Mouse (Mus musculus): ENCODE measurements around the gene Dnah7c. TPM values are rescaled to one million over a fixed set of nuclear protein-coding genes. Genes with fewer than 3 reads are reported as not detected.
"Not testable (repeated sequence)": the region's sequence is repeated elsewhere in the genome, so short reads cannot be mapped to it uniquely, and the experiment has no call there.

The Dnah7c gene
- polyA plus RNA-seq, 1 experiment = 9.3 TPM

- H3K27ac ChIP-seq (ENCODE audit: control insufficient read depth, insufficient read depth, low read depth, low read length) = no peak overlapping the region
- no peak for TF ChIP-seq POLR2A (IDR thresholded peaks at IDR 0.05; ENCODE audit: control insufficient read depth, low read depth, low read length)
- no peak for TF ChIP-seq CTCF (IDR thresholded peaks at IDR 0.05; ENCODE audit: control insufficient read depth, insufficient read depth, insufficient replicate concordance, low read depth, low read length)
- no peaks in the 10 kb centered on the region for H3K27me3 ChIP-seq (ENCODE audit: control insufficient read depth, insufficient read depth, low read length)
- no peaks in the 10 kb centered on the region for H3K36me3 ChIP-seq (ENCODE audit: control insufficient read depth, insufficient read depth, low read length)
- H3K4me1 ChIP-seq (ENCODE audit: control insufficient read depth, insufficient read depth, low read length) = no peaks in the 10 kb centered on the region
- no peak overlapping the region for H3K4me3 ChIP-seq (ENCODE audit: control insufficient read depth, low read depth, low read length)
Measured at GRCm38 (mm10) chr1:46805074-46805473, 379.7 kb downstream of the Dnah7c start.

- H3K27me3 ChIP-seq (ENCODE audit: control insufficient read depth, insufficient read depth, low read length); H3K4me1 ChIP-seq (ENCODE audit: control insufficient read depth, insufficient read depth, low read length); H3K4me3 ChIP-seq (ENCODE audit: control insufficient read depth, low read depth, low read length); H3K36me3 ChIP-seq (ENCODE audit: control insufficient read depth, insufficient read depth, low read length); H3K27ac ChIP-seq (ENCODE audit: control insufficient read depth, insufficient read depth, low read depth, low read length): not testable (repeated sequence)
Measured at GRCm38 (mm10) chr1:46808630-46809029, 383.2 kb downstream of the Dnah7c start.

DNA sequence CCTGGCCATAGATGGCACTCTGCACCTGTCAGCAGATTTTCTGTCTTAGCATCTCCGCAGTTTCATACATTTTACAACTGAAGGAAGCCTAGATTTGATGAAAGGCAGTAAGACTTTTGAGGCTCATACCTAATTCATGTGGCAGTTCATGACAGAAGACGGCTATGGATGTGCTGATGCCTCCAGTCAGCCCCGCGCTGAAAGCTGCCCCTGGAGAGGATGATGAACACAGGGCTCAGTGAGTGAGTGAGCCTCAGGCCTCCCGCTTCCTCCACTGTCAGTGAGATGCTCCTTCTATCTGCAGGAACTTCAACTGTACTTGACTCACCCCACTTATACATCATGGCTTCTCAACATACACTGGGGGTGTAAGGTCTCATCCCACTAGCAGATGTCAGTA is 392.5 kb downstream of the Dnah7c start:
- H3K36me3 ChIP-seq (ENCODE audit: control insufficient read depth, insufficient read depth, low read length) = peaks cover 2% of the 10 kb centered on the region; the same call in 1 of the 2 replicates
- TF ChIP-seq CTCF (IDR thresholded peaks at IDR 0.05; ENCODE audit: control insufficient read depth, insufficient read depth, insufficient replicate concordance, low read depth, low read length) = no peak
- no peak for TF ChIP-seq POLR2A (IDR thresholded peaks at IDR 0.05; ENCODE audit: control insufficient read depth, low read depth, low read length)
- H3K4me3 ChIP-seq (ENCODE audit: control insufficient read depth, low read depth, low read length) = no peak overlapping the region
- no peak overlapping the region for H3K27ac ChIP-seq (ENCODE audit: control insufficient read depth, insufficient read depth, low read depth, low read length)
- no peaks in the 10 kb centered on the region for H3K4me1 ChIP-seq (ENCODE audit: control insufficient read depth, insufficient read depth, low read length)
- no peaks in the 10 kb centered on the region for H3K27me3 ChIP-seq (ENCODE audit: control insufficient read depth, insufficient read depth, low read length)

DNA sequence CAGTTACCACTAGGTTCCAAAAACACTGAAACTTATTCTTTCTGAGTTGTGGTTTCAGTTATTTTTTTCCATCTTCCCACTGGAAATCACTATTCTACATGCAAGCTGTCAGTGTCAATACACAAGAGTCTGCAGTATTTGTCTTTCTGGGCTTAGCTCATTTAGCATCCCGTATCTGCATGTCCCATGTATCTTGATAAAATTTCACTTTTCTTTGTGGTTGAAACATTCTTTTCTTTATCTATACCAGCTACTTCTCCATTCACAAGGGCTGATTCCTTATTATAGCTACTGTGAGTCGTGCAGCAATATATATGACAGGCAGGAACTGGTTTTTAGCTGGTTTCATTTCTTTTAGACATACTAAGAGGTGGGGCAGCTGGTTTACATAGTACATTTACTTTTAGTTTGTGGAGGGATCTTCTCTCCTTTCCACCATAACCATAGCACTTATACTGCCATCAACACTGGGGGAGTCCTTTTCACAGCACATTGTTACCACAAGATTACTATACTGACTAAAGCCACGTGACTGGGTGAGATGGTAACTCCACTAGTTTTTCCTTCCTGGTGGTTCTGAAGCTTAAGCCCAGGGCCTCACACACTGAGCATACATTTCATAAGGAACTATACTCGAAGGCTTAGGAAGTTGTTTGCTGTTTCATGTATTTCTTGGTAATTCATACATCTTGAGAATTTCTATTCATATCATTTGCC is 397.0 kb downstream of the Dnah7c start:
- Histone ChIP-seq H3K27ac (ENCODE audit: control insufficient read depth, insufficient read depth, low read depth, low read length) (no peak overlapping the region), H3K36me3 (ENCODE audit: control insufficient read depth, insufficient read depth, low read length) (peaks cover 2% of the 10 kb centered on the region; the same call in 1 of the 2 replicates), H3K27me3 (ENCODE audit: control insufficient read depth, insufficient read depth, low read length) (no peaks in the 10 kb centered on the region), H3K4me3 (ENCODE audit: control insufficient read depth, low read depth, low read length) (no peak overlapping the region), H3K4me1 (ENCODE audit: control insufficient read depth, insufficient read depth, low read length) (no peaks in the 10 kb centered on the region)
- TF ChIP-seq POLR2A (IDR thresholded peaks at IDR 0.05; ENCODE audit: control insufficient read depth, low read depth, low read length) = no peak
- TF ChIP-seq CTCF (IDR thresholded peaks at IDR 0.05; ENCODE audit: control insufficient read depth, insufficient read depth, insufficient replicate concordance, low read depth, low read length) = no peak

DNA sequence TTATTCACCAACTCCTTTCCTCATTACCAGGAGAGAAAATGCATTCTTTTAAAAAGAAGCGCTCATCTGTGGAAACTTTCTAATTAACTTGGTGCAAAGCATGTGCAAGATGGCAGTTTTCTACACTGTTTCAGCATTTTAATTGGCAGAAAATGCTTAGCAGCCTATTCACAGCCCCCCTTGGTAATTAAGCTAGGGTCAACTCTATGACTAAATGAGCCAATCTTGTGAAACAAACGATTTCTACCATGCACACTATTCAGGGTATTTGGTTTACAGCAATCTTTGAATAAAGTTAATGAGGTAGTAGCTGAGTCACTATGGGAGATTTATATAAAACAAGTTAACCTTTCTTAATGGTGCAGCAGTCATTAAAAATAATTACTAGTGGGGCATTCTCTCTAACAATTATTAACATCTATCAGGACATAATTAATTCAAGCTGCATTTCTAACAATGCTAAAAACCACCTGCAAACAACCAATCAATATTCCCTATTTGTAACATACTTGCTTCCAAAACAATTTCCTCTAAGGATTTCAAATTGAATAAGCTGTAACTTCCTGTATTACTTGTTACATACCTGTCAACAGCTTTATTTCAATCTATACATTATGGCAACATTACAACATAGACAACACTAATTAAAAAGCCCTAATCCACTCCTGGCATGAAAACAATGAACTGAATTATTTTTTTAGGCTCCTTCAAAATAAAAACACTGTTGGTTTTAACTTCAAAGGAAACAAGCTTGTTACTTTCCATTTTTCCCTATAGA is 404.9 kb downstream of the Dnah7c start:
- no peaks in the 10 kb centered on the region; the same call in 1 of the 2 replicates for H3K36me3 ChIP-seq (ENCODE audit: control insufficient read depth, insufficient read depth, low read length)
- no peaks in the 10 kb centered on the region for H3K4me1 ChIP-seq (ENCODE audit: control insufficient read depth, insufficient read depth, low read length)
- H3K27me3 ChIP-seq (ENCODE audit: control insufficient read depth, insufficient read depth, low read length) = no peaks in the 10 kb centered on the region
- TF ChIP-seq POLR2A (IDR thresholded peaks at IDR 0.05; ENCODE audit: control insufficient read depth, low read depth, low read length) = no peak
- no peak for TF ChIP-seq CTCF (IDR thresholded peaks at IDR 0.05; ENCODE audit: control insufficient read depth, insufficient read depth, insufficient replicate concordance, low read depth, low read length)
- no peak overlapping the region for H3K4me3 ChIP-seq (ENCODE audit: control insufficient read depth, low read depth, low read length)
- no peak overlapping the region for H3K27ac ChIP-seq (ENCODE audit: control insufficient read depth, insufficient read depth, low read depth, low read length)

DNA sequence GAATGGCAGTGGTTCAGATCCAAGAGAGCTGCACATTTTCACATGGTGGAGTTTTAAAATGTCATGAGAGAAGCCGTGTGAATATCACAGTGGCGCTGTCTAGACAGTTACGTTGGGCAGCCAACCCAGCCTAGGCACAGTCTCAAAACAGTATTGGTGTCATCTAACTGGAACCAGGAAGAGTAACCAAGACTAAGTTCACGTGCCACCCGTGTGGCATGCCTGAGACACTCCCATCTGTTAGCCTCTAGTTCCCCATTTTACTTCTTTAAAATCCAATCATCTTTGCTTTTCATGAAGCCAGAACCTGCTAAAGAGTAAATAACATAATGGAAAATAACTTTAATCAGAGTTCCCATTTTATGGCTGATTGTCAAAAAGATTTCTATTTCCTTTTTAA is 406.5 kb downstream of the Dnah7c start:
- Histone ChIP-seq H3K27me3 (ENCODE audit: control insufficient read depth, insufficient read depth, low read length) (no peaks in the 10 kb centered on the region), H3K4me3 (ENCODE audit: control insufficient read depth, low read depth, low read length) (no peak overlapping the region), H3K4me1 (ENCODE audit: control insufficient read depth, insufficient read depth, low read length) (no peaks in the 10 kb centered on the region), H3K36me3 (ENCODE audit: control insufficient read depth, insufficient read depth, low read length) (no peaks in the 10 kb centered on the region; the same call in 1 of the 2 replicates), H3K27ac (ENCODE audit: control insufficient read depth, insufficient read depth, low read depth, low read length) (no peak overlapping the region)
- TF ChIP-seq CTCF (IDR thresholded peaks at IDR 0.05; ENCODE audit: control insufficient read depth, insufficient read depth, insufficient replicate concordance, low read depth, low read length) = no peak
- no peak for TF ChIP-seq POLR2A (IDR thresholded peaks at IDR 0.05; ENCODE audit: control insufficient read depth, low read depth, low read length)

- no peaks in the 10 kb centered on the region for H3K27me3 ChIP-seq (ENCODE audit: control insufficient read depth, insufficient read depth, low read length)
- H3K36me3 ChIP-seq (ENCODE audit: control insufficient read depth, insufficient read depth, low read length) = no peaks in the 10 kb centered on the region
- no peak for TF ChIP-seq CTCF (IDR thresholded peaks at IDR 0.05; ENCODE audit: control insufficient read depth, insufficient read depth, insufficient replicate concordance, low read depth, low read length)
- no peak for TF ChIP-seq POLR2A (IDR thresholded peaks at IDR 0.05; ENCODE audit: control insufficient read depth, low read depth, low read length)
- no peak overlapping the region for H3K27ac ChIP-seq (ENCODE audit: control insufficient read depth, insufficient read depth, low read depth, low read length)
- H3K4me1 ChIP-seq (ENCODE audit: control insufficient read depth, insufficient read depth, low read length) = no peaks in the 10 kb centered on the region
- H3K4me3 ChIP-seq (ENCODE audit: control insufficient read depth, low read depth, low read length) = no peak overlapping the region
Measured at GRCm38 (mm10) chr1:46843406-46843805, 418.0 kb downstream of the Dnah7c start.
